Mouse (Mus musculus): Measurements from ENCODE around the gene Gm11559. TPM values are rescaled to one million over a fixed set of nuclear protein-coding genes. Genes with fewer than 3 reads are reported as not detected.

Gene Gm11559
- polyA plus RNA-seq (2017; shearing (Covaris generic)): not detected

GRCm38 (mm10) chr11:99864176-99864575 is at the start of gene Gm11559:
Gene Gm11559, plus strand, starts transcription at chr11:99864476.

DNA sequence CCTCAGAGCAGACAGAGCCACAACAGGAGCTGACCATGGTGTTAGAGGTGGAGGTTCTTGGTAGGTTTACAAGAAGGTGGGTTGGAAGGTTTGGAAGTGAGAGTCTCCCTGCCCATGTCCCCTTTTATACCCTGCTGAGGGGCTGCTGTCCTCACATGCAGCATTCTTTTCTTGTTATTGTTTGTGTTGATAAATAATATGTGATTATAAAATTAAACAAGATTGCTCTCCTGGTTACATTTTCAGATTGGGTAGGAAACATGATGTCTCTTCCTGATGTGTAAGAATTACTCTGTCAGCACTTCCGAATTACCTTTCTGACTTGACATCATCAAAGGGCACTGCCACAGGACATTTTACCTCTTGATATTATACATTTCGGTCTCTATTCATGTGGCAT is 48.7 kb upstream of the Gm11559 start, which contains the start of gene Gm11564:
Gm11564 (minus strand) TSS at position 101 of the 400 bp plus-strand sequence.

DNA sequence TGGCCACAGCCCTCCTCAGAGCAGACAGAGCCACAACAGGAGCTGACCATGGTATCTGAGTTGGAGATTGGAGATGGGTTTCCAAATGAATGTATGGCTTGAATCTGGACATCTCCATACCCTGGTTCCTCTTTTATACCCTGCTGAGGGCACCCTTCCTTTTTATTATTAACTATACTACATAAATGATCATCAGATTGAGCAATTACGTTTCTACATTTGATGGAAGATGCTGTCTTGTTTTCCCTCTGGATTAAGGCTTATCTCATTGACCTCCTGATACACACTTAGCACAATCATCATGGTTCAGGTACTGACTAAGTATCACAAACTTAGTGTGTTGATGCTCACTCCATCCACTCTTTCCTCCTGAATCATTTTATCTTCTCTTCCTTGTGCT is 26.3 kb upstream of the Gm11559 start, which contains the start of gene 2300003K06Rik:
2300003K06Rik (minus strand) TSS at position 101 of the 400 bp plus-strand sequence.

DNA sequence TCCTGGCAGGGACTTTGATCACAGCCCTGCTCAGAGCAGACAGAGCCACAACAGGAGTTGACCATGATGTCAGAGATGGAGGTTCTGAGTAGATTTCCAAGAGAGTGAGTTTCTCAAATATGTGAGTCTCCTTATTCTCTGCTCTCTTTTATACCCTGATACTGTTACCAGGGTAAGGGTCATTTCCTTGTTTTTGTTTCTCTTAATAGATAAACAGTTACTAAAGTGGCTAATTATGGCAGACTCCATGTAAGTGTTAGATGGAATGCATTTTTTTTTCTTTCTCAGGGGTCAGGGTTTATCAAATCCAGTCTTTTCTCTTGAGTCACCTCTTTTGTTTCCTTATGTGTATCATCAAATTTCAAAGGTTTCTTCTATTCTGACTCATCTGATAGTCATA is 12.8 kb upstream of the Gm11559 start, which contains the start of gene Krtap4-16:
Krtap4-16 (minus strand) TSS at position 101 of the 400 bp plus-strand sequence.

DNA sequence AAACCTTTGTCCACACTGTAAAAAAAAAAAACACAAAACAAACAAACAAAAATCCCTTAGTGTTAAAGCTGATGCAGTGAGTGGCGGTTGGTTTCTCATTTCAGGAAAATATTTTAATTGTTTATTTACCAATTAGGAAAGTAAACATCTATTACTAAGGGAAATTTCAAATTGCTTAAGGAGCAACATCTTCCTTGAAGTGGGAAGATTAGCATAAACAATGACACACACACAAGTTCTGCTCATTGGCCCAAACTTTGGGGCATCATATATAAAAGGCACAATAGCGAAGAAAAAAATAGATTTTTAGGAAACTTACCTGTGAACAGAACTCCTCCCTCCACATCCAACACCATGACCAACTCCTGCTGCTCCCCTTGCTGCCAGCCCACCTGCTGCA is 6.7 kb upstream of the Gm11559 start, which contains the start of gene Gm11568:
Gm11568 (plus strand) TSS at position 301 of the 400 bp plus-strand sequence.

GRCm38 (mm10) chr11:99873089-99873488 is 8.8 kb downstream of the Gm11559 start, which contains the start of gene Krtap9-1:
Gene Krtap9-1, plus strand, starts transcription at chr11:99873389.

DNA sequence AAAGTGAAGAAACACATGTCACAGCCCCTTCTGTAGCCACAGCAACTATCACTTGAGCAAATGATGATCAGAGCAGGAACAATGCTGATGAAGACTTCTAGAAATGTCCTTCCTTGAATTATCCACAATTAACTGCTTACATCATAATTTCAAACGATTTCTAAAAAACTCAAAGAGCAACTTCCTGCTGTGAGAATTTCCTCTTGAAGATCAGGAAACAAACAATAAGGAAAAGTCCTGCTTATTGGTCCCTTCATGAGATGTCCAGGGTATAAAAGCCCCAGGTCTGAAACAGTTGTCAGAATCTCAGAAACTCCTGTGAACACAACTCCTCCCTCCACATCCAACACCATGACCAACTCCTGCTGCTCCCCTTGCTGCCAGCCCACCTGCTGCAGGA is 14.6 kb downstream of the Gm11559 start, which contains the start of gene Gm11567:
Gm11567 (plus strand) TSS at position 301 of the 400 bp plus-strand sequence.

GRCm38 (mm10) chr11:99907620-99908019 is 43.3 kb downstream of the Gm11559 start, which contains the start of gene Krtap31-1:
Gene Krtap31-1, plus strand, starts transcription at chr11:99907920.

DNA sequence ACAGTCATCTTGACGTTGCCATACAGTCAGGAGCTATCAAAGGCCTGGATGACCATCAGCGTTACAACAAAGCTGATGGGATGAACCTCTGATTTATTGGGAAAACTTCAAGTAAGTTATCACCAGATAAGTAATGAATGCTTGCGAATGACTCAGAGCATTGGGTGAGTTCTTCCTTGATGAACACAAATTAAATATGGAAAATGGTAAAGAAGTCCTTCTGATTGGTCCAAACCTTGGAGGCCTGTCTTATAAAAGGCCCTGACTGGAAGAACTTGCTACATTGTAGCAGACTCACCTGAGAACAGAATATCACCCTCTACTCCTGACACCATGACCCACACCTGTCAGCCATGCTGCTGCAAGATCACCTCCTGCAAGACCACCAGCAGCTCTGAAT is 50.2 kb downstream of the Gm11559 start, which contains the start of gene Gm11565:
Gm11565 (plus strand) TSS at position 301 of the 400 bp plus-strand sequence.

Other genes with a start within 250 kb of the Gm11559 start
- gene Krtap2-4, start 249.6 kb upstream of the Gm11559 start, polyA plus RNA-seq (2017; shearing (Covaris generic)): not detected
- not detected for gene Gm11562, start 244.0 kb upstream of the Gm11559 start, polyA plus RNA-seq (2017; shearing (Covaris generic))
- gene Krtap4-1, start 236.2 kb upstream of the Gm11559 start, polyA plus RNA-seq (2017; shearing (Covaris generic)): not detected
- not detected for gene Krtap4-2, start 229.4 kb upstream of the Gm11559 start, polyA plus RNA-seq (2017; shearing (Covaris generic))
- not detected for gene Krtap4-7, start 220.4 kb upstream of the Gm11559 start, polyA plus RNA-seq (2017; shearing (Covaris generic))
- not detected for gene Gm11555, start 214.2 kb upstream of the Gm11559 start, polyA plus RNA-seq (2017; shearing (Covaris generic))
- not detected for gene Gm11563, start 205.5 kb upstream of the Gm11559 start, polyA plus RNA-seq (2017; shearing (Covaris generic))
- gene Krtap4-6, start 198.5 kb upstream of the Gm11559 start, polyA plus RNA-seq (2017; shearing (Covaris generic)): not detected
- gene Gm14190, start 173.7 kb upstream of the Gm11559 start, polyA plus RNA-seq (2017; shearing (Covaris generic)): not detected
- not detected for gene Gm14180, start 130.2 kb upstream of the Gm11559 start, polyA plus RNA-seq (2017; shearing (Covaris generic))
- gene Gm11595, start 91.6 kb upstream of the Gm11559 start, polyA plus RNA-seq (2017; shearing (Covaris generic)): not detected
- gene Krtap4-8, start 83.8 kb upstream of the Gm11559 start, polyA plus RNA-seq (2017; shearing (Covaris generic)): not detected
- not detected for gene Krtap4-9, start 79.3 kb upstream of the Gm11559 start, polyA plus RNA-seq (2017; shearing (Covaris generic))
- not detected for gene Gm11596, start 71.0 kb upstream of the Gm11559 start, polyA plus RNA-seq (2017; shearing (Covaris generic))
- gene Gm11569, start 65.5 kb upstream of the Gm11559 start, polyA plus RNA-seq (2017; shearing (Covaris generic)): not detected
- not detected for gene Gm11554, start 60.0 kb upstream of the Gm11559 start, polyA plus RNA-seq (2017; shearing (Covaris generic))
- not detected for gene Krtap4-13, start 54.6 kb upstream of the Gm11559 start, polyA plus RNA-seq (2017; shearing (Covaris generic))
- not detected for gene Gm11564, start 48.8 kb upstream of the Gm11559 start, polyA plus RNA-seq (2017; shearing (Covaris generic))
- not detected for gene 2300003K06Rik, start 26.4 kb upstream of the Gm11559 start, polyA plus RNA-seq (2017; shearing (Covaris generic))
- not detected for gene Krtap4-16, start 12.9 kb upstream of the Gm11559 start, polyA plus RNA-seq (2017; shearing (Covaris generic))
- gene Gm11568, start 6.6 kb upstream of the Gm11559 start, polyA plus RNA-seq (2017; shearing (Covaris generic)): not detected
- gene Krtap9-1, start 8.9 kb downstream of the Gm11559 start, polyA plus RNA-seq (2017; shearing (Covaris generic)): not detected
- not detected for gene Gm11567, start 14.7 kb downstream of the Gm11559 start, polyA plus RNA-seq (2017; shearing (Covaris generic))
- not detected for gene Krtap31-1, start 43.4 kb downstream of the Gm11559 start, polyA plus RNA-seq (2017; shearing (Covaris generic))
- gene Gm11565, start 50.3 kb downstream of the Gm11559 start, polyA plus RNA-seq (2017; shearing (Covaris generic)): not detected
- not detected for gene Krtap31-2, start 71.8 kb downstream of the Gm11559 start, polyA plus RNA-seq (2017; shearing (Covaris generic))
- gene Krtap9-5, start 84.0 kb downstream of the Gm11559 start, polyA plus RNA-seq (2017; shearing (Covaris generic)): not detected
- gene Krtap29-1, start 114.6 kb downstream of the Gm11559 start, polyA plus RNA-seq (2017; shearing (Covaris generic)): not detected
- not detected for gene Krtap16-1, start 122.1 kb downstream of the Gm11559 start, polyA plus RNA-seq (2017; shearing (Covaris generic))
- not detected for gene Krtap17-1, start 129.5 kb downstream of the Gm11559 start, polyA plus RNA-seq (2017; shearing (Covaris generic))
- not detected for gene Krt33a, start 151.7 kb downstream of the Gm11559 start, polyA plus RNA-seq (2017; shearing (Covaris generic))
- gene Krt33b, start 165.4 kb downstream of the Gm11559 start, polyA plus RNA-seq (2017; shearing (Covaris generic)): not detected
- gene Krt34, start 177.1 kb downstream of the Gm11559 start, polyA plus RNA-seq (2017; shearing (Covaris generic)): not detected
- not detected for gene Krt31, start 186.1 kb downstream of the Gm11559 start, polyA plus RNA-seq (2017; shearing (Covaris generic))
- not detected for gene Krt32, start 223.8 kb downstream of the Gm11559 start, polyA plus RNA-seq (2017; shearing (Covaris generic))
- not detected for gene Krt35, start 231.8 kb downstream of the Gm11559 start, polyA plus RNA-seq (2017; shearing (Covaris generic))
- not detected for gene Krt36, start 241.2 kb downstream of the Gm11559 start, polyA plus RNA-seq (2017; shearing (Covaris generic))